Mouse (Mus musculus) ES-E14 (cell line): ENCODE results near the gene Dync1i1.

Source experiments
- CHD2 ChIP-seq: IDR thresholded peaks from 2 replicates; pipeline ENCODE4 v1.6.1; 2014; ENCODE audit warnings: mild to moderate bottlenecking, low read depth, low read length, inconsistent platforms
- HCFC1 ChIP-seq: IDR thresholded peaks from 2 replicates; pipeline ENCODE4 v1.6.1; 2012; ENCODE audit warnings: low read length, inconsistent platforms, borderline replicate concordance; ENCODE audit not compliant: insufficient read depth
- MAFK ChIP-seq: IDR thresholded peaks from 2 replicates; pipeline ENCODE4 v1.6.1; 2014; ENCODE audit warnings: mild to moderate bottlenecking, low read depth, low read length, inconsistent platforms; ENCODE audit not compliant: insufficient read depth
- ZC3H11A ChIP-seq: IDR thresholded peaks from 2 replicates; pipeline ENCODE4 v1.6.1; 2012; ENCODE audit warnings: low read depth, mild to moderate bottlenecking, inconsistent platforms, low read length, borderline replicate concordance
- ZNF384 ChIP-seq: IDR thresholded peaks from 2 replicates; pipeline ENCODE4 v1.6.1; 2012; ENCODE audit warnings: low read depth, low read length, inconsistent platforms

DNA sequence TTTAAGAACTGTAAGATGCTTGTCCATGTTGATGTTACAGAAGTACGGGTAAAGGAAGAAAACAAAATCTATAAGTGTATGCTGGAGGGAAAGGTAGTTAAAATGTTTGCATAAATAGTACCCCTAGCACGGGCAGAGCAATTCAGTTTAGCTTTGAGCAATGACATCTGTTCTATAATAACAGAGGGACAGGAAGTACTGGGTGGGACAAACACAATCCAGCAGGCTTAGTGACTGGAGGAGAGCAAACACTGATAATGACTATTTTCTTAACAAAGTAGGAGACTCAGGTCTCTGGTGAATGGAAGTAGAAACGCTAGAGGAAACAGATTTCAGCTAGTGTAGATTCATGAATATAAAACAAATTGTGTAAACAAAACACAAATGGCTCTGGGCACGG is 250.8 kb downstream of the Dync1i1 start:
- no peak for TF ChIP-seq CHD2
- no peak for TF ChIP-seq ZC3H11A
- TF ChIP-seq ZNF384: no peak
- no peak for TF ChIP-seq HCFC1
- TF ChIP-seq MAFK: no peak
